Mouse (Mus musculus) hindbrain, embryonic 16.5 days (tissue): ENCODE results near the gene Mrc1. TPM values are rescaled to one million over a fixed set of nuclear protein-coding genes. Genes with fewer than 3 reads are reported as not detected.

Experiments
- ATAC-seq: fragments of 200-750 bp; cut with Nextera tagmentation; 2 replicates; pipeline ENCODE4 v1.8.0; 2017; ENCODE audit warnings: moderate TSS enrichment, moderate library complexity
- H3K27ac ChIP-seq: fragments of 300-500 bp; sonication (generic); 2 replicates; pipeline ENCODE4 v1.5.1; 2014; ENCODE audit warnings: low read depth, mild to moderate bottlenecking, control low read depth, low read length, moderate library complexity
- H3K27me3 ChIP-seq: fragments of 300-500 bp; sonication (generic); replicated peaks from 2 replicates; pipeline ENCODE4 v1.6.1; 2014; ENCODE audit warnings: low read length; ENCODE audit not compliant: control insufficient read depth, insufficient read depth
- H3K36me3 ChIP-seq: fragments of 300-500 bp; sonication (generic); 2 replicates; pipeline ENCODE4 v1.6.1; 2014; ENCODE audit warnings: mild to moderate bottlenecking, low read length, moderate library complexity, mixed read lengths; ENCODE audit not compliant: control insufficient read depth, insufficient read depth
- H3K4me1 ChIP-seq: fragments of 300-500 bp; sonication (generic); 2 replicates; pipeline ENCODE4 v1.6.1; 2014; ENCODE audit warnings: low read depth, low read length; ENCODE audit not compliant: control insufficient read depth, insufficient read depth
- H3K4me2 ChIP-seq: fragments of 300-500 bp; sonication (generic); 2 replicates; pipeline ENCODE4 v1.6.1; 2014; ENCODE audit warnings: mild to moderate bottlenecking, low read length, control low read depth, moderate library complexity
- H3K4me3 ChIP-seq: fragments of 300-500 bp; sonication (generic); 2 replicates; pipeline ENCODE4 v1.5.1; 2014; ENCODE audit warnings: mild to moderate bottlenecking, low read length, control low read depth, moderate library complexity
- H3K9ac ChIP-seq: fragments of 300-500 bp; sonication (generic); 2 replicates; pipeline ENCODE4 v1.6.1; 2014; ENCODE audit warnings: low read depth, mild to moderate bottlenecking, control low read depth, low read length, moderate library complexity
- H3K9me3 ChIP-seq: fragments of 300-500 bp; sonication (generic); 2 replicates; pipeline ENCODE4 v1.6.1; 2014; ENCODE audit warnings: mild to moderate bottlenecking, low read length, moderate library complexity; ENCODE audit not compliant: control insufficient read depth
- WGBS: fragments of 180-500 bp; shearing (Covaris S2); extraction: QIAGEN DNeasy Blood & Tissue Kit; methylation state at CpG from one replicate; pipeline ENCODE4 v1.1.7; 2014; 5-methylcytosine and 5-hydroxymethylcytosine counted together
- polyA plus RNA-seq: library from polyadenylated mRNA; unstranded; fragments of >200 nt; fragmentation: Nextera tagmentation; extraction: Ambion mirVana; gene quantifications from 2 replicates; pipeline ENCODE4 v1.2.1, GENCODE M21; 2015

Mrc1 gene
- polyA plus RNA-seq, 1 experiment from 2014 or later = 5.9 TPM

GRCm38 (mm10) chr2:14262090-14262489 is 32.9 kb downstream of the Mrc1 start:
- H3K27ac ChIP-seq = no peak overlapping the region
- H3K9ac ChIP-seq = no peak overlapping the region
- ATAC-seq = no peak
- no peaks in the 10 kb centered on the region for H3K4me1 ChIP-seq
- WGBS = 86% methylated on average over 1 of the region's 1 CpGs
- no peaks in the 10 kb centered on the region for H3K36me3 ChIP-seq
- H3K27me3 ChIP-seq = no peaks in the 10 kb centered on the region
- no peak overlapping the region for H3K4me2 ChIP-seq
- no peak overlapping the region for H3K4me3 ChIP-seq
- no peaks in the 10 kb centered on the region for H3K9me3 ChIP-seq

DNA sequence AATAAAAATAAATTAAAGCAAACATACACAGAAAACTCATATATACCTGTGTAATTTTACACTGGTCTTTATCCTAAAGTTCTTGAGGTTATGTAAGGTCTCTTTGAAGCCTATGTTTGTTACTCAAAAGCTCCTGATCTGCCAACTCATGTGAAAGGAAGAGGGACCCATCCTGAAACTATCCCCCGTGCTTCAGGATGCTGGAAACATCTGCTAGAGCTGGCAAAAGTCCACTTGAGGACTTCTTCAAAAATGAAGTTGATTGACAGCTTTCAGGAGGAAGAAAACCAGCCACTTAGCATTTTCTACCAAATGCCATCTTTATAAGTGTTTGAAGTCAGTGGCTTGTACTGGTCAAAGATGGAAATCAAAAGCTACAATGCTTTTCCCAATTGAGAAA is 40.0 kb downstream of the Mrc1 start:
- no peaks in the 10 kb centered on the region for H3K4me1 ChIP-seq
- H3K4me2 ChIP-seq = no peak overlapping the region
- H3K4me3 ChIP-seq = no peak overlapping the region
- ATAC-seq = no peak
- no peaks in the 10 kb centered on the region for H3K36me3 ChIP-seq
- H3K9ac ChIP-seq = no peak overlapping the region
- no peaks in the 10 kb centered on the region for H3K9me3 ChIP-seq
- no peaks in the 10 kb centered on the region for H3K27me3 ChIP-seq
- H3K27ac ChIP-seq = no peak overlapping the region
- whole genome bisulfite sequencing = 66% methylated on average over 1 of the region's 1 CpGs

DNA sequence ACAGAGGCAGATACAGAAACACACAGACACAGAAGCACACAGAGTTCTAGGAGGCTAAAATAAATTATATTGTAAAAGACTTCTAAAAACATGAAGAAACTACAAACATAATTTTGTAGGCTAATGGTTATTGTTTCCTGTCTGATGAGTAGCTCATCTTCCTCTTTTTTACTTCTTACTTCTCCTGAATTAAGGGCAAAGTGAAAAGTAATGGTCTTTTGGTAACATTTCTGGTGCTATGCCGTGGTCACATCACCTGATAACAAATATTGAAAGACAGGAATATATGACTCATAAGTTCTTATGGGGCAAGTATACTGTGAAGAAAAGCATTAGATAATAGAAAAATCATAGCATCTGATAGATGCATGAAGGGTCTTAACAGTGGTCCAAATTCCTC is 42.9 kb downstream of the Mrc1 start:
- H3K27ac ChIP-seq = no peak overlapping the region
- no peak overlapping the region for H3K4me3 ChIP-seq
- no peaks in the 10 kb centered on the region for H3K9me3 ChIP-seq
- WGBS = 91% methylated on average over 1 of the region's 1 CpGs
- H3K27me3 ChIP-seq = no peaks in the 10 kb centered on the region
- no peak overlapping the region for H3K9ac ChIP-seq
- no peaks in the 10 kb centered on the region for H3K36me3 ChIP-seq
- no peak overlapping the region for H3K4me2 ChIP-seq
- no peak for ATAC-seq
- H3K4me1 ChIP-seq = no peaks in the 10 kb centered on the region

- H3K4me1 ChIP-seq = no peaks in the 10 kb centered on the region
- 75% methylated on average over 5 of the region's 5 CpGs for WGBS
- ATAC-seq = no peak
- no peaks in the 10 kb centered on the region for H3K9me3 ChIP-seq
- H3K9ac ChIP-seq = no peak overlapping the region
- H3K27ac ChIP-seq = no peak overlapping the region
- no peak overlapping the region for H3K4me3 ChIP-seq
- H3K27me3 ChIP-seq = no peaks in the 10 kb centered on the region
- no peak overlapping the region for H3K4me2 ChIP-seq
- no peaks in the 10 kb centered on the region for H3K36me3 ChIP-seq
Measured at GRCm38 (mm10) chr2:14275796-14276195, 46.6 kb downstream of the Mrc1 start.

GRCm38 (mm10) chr2:14279256-14279655 is 50.1 kb downstream of the Mrc1 start:
- Histone ChIP-seq H3K4me3 (no peak overlapping the region), H3K36me3 (no peaks in the 10 kb centered on the region), H3K4me1 (no peaks in the 10 kb centered on the region), H3K9ac (no peak overlapping the region), H3K9me3 (no peaks in the 10 kb centered on the region), H3K27ac (no peak overlapping the region), H3K27me3 (no peaks in the 10 kb centered on the region), H3K4me2 (no peak overlapping the region)
- ATAC-seq = no peak
- WGBS = 80% methylated on average over 2 of the region's 2 CpGs

- no peak overlapping the region for H3K4me3 ChIP-seq
- no peaks in the 10 kb centered on the region for H3K4me1 ChIP-seq
- no peaks in the 10 kb centered on the region for H3K27me3 ChIP-seq
- no peaks in the 10 kb centered on the region for H3K9me3 ChIP-seq
- no peak for ATAC-seq
- no peak overlapping the region for H3K27ac ChIP-seq
- H3K36me3 ChIP-seq = no peaks in the 10 kb centered on the region
- H3K4me2 ChIP-seq = no peak overlapping the region
- no peak overlapping the region for H3K9ac ChIP-seq
- 89% methylated on average over 6 of the region's 6 CpGs for WGBS
Measured at GRCm38 (mm10) chr2:14279795-14280194, 50.6 kb downstream of the Mrc1 start.

GRCm38 (mm10) chr2:14295334-14295733 is 66.1 kb downstream of the Mrc1 start:
- no peak overlapping the region for H3K27ac ChIP-seq
- no peak overlapping the region for H3K4me2 ChIP-seq
- no peak for ATAC-seq
- H3K9ac ChIP-seq = no peak overlapping the region
- H3K4me1 ChIP-seq = no peaks in the 10 kb centered on the region
- no peak overlapping the region for H3K4me3 ChIP-seq
- WGBS = 40% methylated on average over 5 of the region's 5 CpGs
- H3K36me3 ChIP-seq = no peaks in the 10 kb centered on the region
- H3K27me3 ChIP-seq = no peaks in the 10 kb centered on the region
- H3K9me3 ChIP-seq = no peaks in the 10 kb centered on the region

DNA sequence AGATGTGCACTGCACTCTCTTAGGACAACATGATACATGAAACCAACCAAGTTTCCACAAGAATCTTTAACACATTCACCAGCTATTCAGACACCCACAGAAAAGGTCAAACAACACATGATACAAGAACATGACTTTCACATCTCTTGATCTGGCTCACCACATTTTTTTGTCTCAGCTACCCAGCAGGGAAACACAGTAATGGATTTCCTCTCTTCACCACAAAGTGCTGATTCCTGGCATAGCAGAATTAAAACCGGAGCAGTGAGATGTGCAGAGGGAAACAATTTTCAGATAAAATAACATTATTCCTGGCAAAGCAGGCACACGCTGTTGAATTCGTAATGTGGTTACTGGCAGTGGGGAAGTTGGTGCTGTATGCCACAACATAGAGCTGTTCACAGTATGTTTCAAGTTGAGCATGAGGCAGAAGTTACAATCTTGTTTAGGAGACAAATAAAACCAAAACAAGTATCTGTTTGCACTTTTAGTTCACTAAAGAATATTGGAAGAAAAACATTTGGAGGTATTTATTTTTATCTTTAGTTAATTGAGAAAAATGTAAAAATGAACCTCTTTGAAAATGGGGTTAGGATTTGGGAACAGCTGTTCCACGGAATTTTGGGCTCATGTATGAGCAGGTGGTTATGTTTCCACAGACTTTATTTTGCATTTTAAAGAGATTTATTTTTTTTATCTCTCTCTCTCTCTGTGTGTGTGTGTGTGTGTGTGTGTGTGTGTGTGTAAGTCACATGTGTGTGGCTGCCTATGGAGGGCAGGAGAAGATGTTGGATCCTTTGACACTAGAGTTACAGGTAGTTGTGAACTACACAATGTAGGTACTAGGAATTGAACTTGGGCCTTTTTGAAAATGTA is 83.6 kb downstream of the Mrc1 start:
- Histone ChIP-seq H3K27me3 (no peaks in the 10 kb centered on the region), H3K4me1 (no peaks in the 10 kb centered on the region), H3K27ac (no peak overlapping the region), H3K9ac (no peak overlapping the region), H3K36me3 (no peaks in the 10 kb centered on the region), H3K4me2 (no peak overlapping the region), H3K9me3 (no peaks in the 10 kb centered on the region), H3K4me3 (no peak overlapping the region)
- no peak for ATAC-seq
- 72% methylated on average over 4 of the region's 4 CpGs for WGBS

DNA sequence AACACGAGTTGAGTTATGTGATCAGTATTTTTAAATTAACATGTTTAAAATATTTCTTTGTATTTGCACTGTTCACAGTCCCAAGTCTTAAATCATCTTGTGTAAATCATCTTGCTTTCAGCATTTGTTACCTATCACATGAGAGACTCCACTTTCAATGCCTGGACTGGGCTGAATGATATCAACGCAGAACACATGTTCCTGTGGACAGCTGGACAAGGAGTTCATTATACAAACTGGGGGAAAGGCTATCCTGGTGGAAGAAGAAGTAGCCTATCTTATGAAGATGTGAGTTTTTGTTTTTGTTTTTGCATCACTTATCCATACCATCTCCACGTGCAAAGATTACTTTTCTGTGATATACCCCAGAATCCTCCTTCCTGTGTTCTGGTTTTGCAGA is 85.9 kb downstream of the Mrc1 start:
- WGBS = 83% methylated on average over 3 of the region's 3 CpGs
- H3K27ac ChIP-seq = no peak overlapping the region
- no peaks in the 10 kb centered on the region for H3K27me3 ChIP-seq
- no peak overlapping the region for H3K4me2 ChIP-seq
- no peaks in the 10 kb centered on the region for H3K36me3 ChIP-seq
- ATAC-seq = no peak
- no peak overlapping the region for H3K9ac ChIP-seq
- no peak overlapping the region for H3K4me3 ChIP-seq
- H3K9me3 ChIP-seq = no peaks in the 10 kb centered on the region
- no peaks in the 10 kb centered on the region for H3K4me1 ChIP-seq
